Mouse (Mus musculus) urinary bladder, postnatal 25 days (tissue): ENCODE data around the gene Mgea5.

ENCODE experiments used
- DNase-seq: peaks from one replicate; pipeline ENCODE4 v3.0.0; 2022; ENCODE audit warnings: low spot score

Mgea5 gene

GRCm38 (mm10) chr19:45727231-45727630 is 56.4 kb downstream of the Mgea5 start:
- no peak for DNase-seq

- no peak for DNase-seq
Observed at GRCm38 (mm10) chr19:45725677-45726277, 57.9 kb downstream of the Mgea5 start.

- DNase-seq, result no peak
Observed at GRCm38 (mm10) chr19:45722188-45722587, 61.4 kb downstream of the Mgea5 start.

- no peak for DNase-seq
Observed at GRCm38 (mm10) chr19:45718286-45718685, 65.4 kb downstream of the Mgea5 start.

- no peak for DNase-seq
Observed at GRCm38 (mm10) chr19:45717493-45718220, 66.0 kb downstream of the Mgea5 start.

- no peak for DNase-seq
Observed at GRCm38 (mm10) chr19:45708704-45709103, 74.9 kb downstream of the Mgea5 start.
